Mouse (Mus musculus) lung, embryonic 14.5 days (tissue): ENCODE measurements around the gene Dct. TPM values are rescaled to one million over a fixed set of nuclear protein-coding genes. Genes with fewer than 3 reads are reported as not detected.
A peak's percentile ranks its signal among the peaks of the same experiment; 100 is the strongest.

Experiments used
- ATAC-seq: fragments of 200-750 bp; cut with Nextera tagmentation; 2 replicates; pipeline ENCODE4 v1.8.0; 2017; ENCODE audit warnings: mild to moderate bottlenecking, moderate TSS enrichment, moderate library complexity; ENCODE audit not compliant: insufficient read depth
- DNase-seq: peaks from one replicate; pipeline ENCODE4 v3.0.0-alpha.2; 2015
- H3K27ac ChIP-seq: fragments of 300-500 bp; sonication (generic); 2 replicates; pipeline ENCODE4 v1.5.1; 2014; ENCODE audit warnings: low read depth, mild to moderate bottlenecking, moderate library complexity
- H3K27me3 ChIP-seq: fragments of 300-500 bp; sonication (generic); 2 replicates; pipeline ENCODE4 v1.6.1; 2014; ENCODE audit warnings: low read length, control low read depth; ENCODE audit not compliant: insufficient read depth
- H3K36me3 ChIP-seq: fragments of 300-500 bp; sonication (generic); 2 replicates; pipeline ENCODE4 v1.6.1; 2014; ENCODE audit warnings: control low read depth; ENCODE audit not compliant: insufficient read depth
- H3K4me1 ChIP-seq: fragments of 300-500 bp; sonication (generic); 2 replicates; pipeline ENCODE4 v1.6.1; 2014; ENCODE audit warnings: antibody characterized with exemption, control low read depth; ENCODE audit not compliant: insufficient read depth
- H3K4me2 ChIP-seq: fragments of 300-500 bp; sonication (generic); 2 replicates; pipeline ENCODE4 v1.6.1; 2014; ENCODE audit warnings: mild to moderate bottlenecking
- H3K4me3 ChIP-seq: fragments of 300-500 bp; sonication (generic); 2 replicates; pipeline ENCODE4 v1.5.1; 2014; ENCODE audit warnings: low read depth, low read length
- H3K9ac ChIP-seq: fragments of 300-500 bp; sonication (generic); 2 replicates; pipeline ENCODE4 v1.6.1; 2014
- H3K9me3 ChIP-seq: fragments of 300-500 bp; sonication (generic); 2 replicates; pipeline ENCODE4 v1.6.1; 2016; ENCODE audit warnings: low read depth, low read length, control low read depth
- CTCF ChIP-seq: IDR thresholded peaks from 2 replicates; pipeline ENCODE4 v1.5.1; 2016; ENCODE audit warnings: antibody characterized with exemption, low read depth
- WGBS: fragments of 180-500 bp; shearing (Covaris S2); extraction: QIAGEN DNeasy Blood & Tissue Kit; methylation state at CpG from one replicate; pipeline ENCODE4 v1.1.7; 2014; 5-methylcytosine and 5-hydroxymethylcytosine counted together
- polyA plus RNA-seq: library from polyadenylated mRNA; unstranded; fragments of >200 nt; fragmentation: Nextera tagmentation; extraction: Ambion mirVana; gene quantifications from 2 replicates; pipeline ENCODE4 v1.2.1, GENCODE M21; 2014

The Dct gene
- polyA plus RNA-seq, 1 experiment from 2014 or later, result 1.2 TPM

DNA sequence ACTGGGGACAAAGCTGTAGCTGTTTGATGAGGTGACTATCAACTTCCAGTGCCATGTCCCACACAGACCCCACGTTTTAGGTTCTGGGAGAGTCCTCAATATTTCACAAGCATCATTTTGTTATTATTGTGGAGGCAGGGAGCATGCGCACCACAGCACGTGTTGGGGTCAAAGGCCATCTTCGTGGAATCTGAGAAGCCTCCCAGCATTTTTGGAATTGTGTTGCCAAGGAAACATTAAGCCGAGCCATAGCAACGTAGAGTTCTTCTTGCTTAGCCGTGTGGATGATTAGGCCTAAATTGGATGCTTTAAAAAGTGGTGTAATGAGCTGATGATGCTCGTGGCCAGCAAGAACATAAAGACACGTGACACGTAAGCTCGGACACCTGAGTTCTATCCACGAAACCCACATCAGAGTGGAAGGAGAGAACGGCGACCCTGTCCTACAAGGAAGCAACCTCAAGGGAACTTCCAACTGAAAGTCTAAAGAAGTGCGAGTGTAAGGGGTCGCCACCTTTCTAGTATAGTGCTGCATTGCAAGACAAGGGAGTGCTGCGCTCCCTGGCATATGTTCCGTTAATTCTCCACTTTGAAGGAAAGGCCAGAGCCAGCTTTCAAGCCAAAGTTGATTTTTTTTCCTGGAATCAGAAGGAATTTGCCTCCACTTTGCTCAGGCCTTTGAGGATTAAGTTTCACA, 9.8 kb downstream of the Dct start:
- DNase-seq (no peak), ATAC-seq (no peak)
- Histone ChIP-seq H3K27me3 (no peaks in the 10 kb centered on the region), H3K4me1 (no peaks in the 10 kb centered on the region), H3K27ac (no peak overlapping the region), H3K9ac (no peak overlapping the region), H3K36me3 (no peaks in the 10 kb centered on the region), H3K4me2 (no peak overlapping the region), H3K4me3 (no peak overlapping the region), H3K9me3 (no peaks in the 10 kb centered on the region)
- 79% methylated on average over 18 of the region's 18 CpGs for WGBS
- no peak for TF ChIP-seq CTCF

DNA sequence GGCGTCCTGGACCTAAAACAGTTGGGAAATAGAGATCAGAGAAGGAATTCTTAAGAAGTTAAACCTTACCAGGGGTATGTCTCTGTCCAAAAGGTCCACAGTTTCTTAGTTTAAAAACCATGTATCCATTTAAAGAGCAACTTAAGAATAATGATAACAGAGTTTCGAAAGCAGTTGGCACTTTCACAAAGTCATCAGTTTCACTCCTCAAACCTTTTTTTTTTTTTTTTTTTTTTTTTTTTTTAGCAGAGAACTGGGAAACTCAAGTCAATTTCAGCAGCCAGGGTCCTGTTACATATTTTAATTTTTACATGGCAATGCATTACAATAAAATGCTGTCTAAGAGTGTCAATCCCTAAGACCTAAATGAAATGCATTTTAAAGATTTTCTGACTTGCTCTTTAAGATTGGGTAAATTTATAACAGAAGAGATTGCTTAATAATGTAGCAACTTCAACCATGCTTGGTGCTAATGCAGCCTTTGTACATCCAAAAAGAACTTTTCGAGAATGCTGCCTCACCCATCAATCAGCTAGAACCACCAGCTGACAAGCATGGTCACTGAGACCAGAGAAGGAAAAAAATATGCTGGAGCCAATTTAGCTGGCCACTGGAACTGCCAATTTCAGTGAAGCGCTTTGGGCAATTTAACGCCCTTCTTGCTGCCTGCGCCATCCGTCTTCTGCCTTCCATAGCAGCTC, 11.3 kb downstream of the Dct start:
- no peak for TF ChIP-seq CTCF
- Histone ChIP-seq H3K4me2 (no peak overlapping the region), H3K4me3 (no peak overlapping the region), H3K27me3 (no peaks in the 10 kb centered on the region), H3K27ac (no peak overlapping the region), H3K9ac (no peak overlapping the region), H3K36me3 (no peaks in the 10 kb centered on the region), H3K4me1 (no peaks in the 10 kb centered on the region), H3K9me3 (no peaks in the 10 kb centered on the region)
- 75% methylated on average over 7 of the region's 7 CpGs for WGBS
- ATAC-seq (no peak), DNase-seq (no peak)

DNA sequence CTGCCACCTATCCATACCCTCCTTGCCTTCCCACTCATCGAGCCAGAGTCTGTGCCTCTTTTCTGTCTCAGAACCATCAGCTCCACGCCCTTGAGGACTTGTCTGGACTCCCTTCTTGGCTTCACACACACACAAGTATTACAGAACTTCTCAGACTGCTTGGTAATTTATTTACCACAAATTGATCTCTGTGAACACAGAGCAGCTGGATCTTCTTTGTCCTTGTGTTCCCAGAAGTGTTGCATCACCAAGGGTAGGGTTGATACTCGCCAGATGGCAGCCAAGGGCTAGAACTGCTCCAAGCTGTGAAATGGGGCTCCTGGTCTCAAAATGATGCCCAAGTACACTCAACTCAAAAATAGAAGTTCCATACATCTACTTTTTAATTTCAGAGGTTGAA, 13.0 kb downstream of the Dct start:
- 63% methylated on average over 3 of the region's 3 CpGs for WGBS
- H3K36me3 ChIP-seq, result no peaks in the 10 kb centered on the region
- H3K4me3 ChIP-seq, result no peak overlapping the region
- DNase-seq (peak; percentile 34), ATAC-seq (no peak)
- no peaks in the 10 kb centered on the region for H3K9me3 ChIP-seq
- no peaks in the 10 kb centered on the region for H3K4me1 ChIP-seq
- H3K27ac ChIP-seq, result no peak overlapping the region
- no peak overlapping the region for H3K9ac ChIP-seq
- no peaks in the 10 kb centered on the region for H3K27me3 ChIP-seq
- no peak for TF ChIP-seq CTCF
- H3K4me2 ChIP-seq, result no peak overlapping the region

DNA sequence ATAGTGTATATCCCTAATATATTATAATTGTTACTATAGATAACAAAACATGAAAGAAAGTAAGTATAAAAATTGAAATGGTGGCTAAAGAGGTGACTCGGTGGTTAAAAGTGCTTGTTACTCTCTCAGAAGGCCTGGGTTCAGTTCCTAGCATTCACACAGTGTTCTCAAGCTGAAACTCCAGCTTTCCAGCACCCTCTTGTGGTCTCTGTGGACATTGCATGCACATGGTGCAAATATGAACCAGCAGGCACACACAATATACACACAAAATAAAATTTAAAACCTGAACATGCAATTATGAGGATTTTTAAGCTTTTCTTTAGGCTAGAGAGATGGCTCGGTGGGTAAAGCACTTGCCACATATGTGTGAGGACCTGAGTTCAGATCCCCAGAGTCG, 24.5 kb downstream of the Dct start:
- Histone ChIP-seq H3K4me1 (no peaks in the 10 kb centered on the region), H3K27me3 (no peaks in the 10 kb centered on the region), H3K36me3 (no peaks in the 10 kb centered on the region), H3K4me3 (no peak overlapping the region), H3K4me2 (no peak overlapping the region), H3K27ac (no peak overlapping the region), H3K9me3 (peaks cover 23% of the 10 kb centered on the region; the same call in 1 of the 2 replicates), H3K9ac (no peak overlapping the region)
- TF ChIP-seq CTCF, result peak; percentile 33
- ATAC-seq (no peak), DNase-seq (peak; percentile 23)
- 90% methylated on average over 3 of the region's 3 CpGs for WGBS

DNA sequence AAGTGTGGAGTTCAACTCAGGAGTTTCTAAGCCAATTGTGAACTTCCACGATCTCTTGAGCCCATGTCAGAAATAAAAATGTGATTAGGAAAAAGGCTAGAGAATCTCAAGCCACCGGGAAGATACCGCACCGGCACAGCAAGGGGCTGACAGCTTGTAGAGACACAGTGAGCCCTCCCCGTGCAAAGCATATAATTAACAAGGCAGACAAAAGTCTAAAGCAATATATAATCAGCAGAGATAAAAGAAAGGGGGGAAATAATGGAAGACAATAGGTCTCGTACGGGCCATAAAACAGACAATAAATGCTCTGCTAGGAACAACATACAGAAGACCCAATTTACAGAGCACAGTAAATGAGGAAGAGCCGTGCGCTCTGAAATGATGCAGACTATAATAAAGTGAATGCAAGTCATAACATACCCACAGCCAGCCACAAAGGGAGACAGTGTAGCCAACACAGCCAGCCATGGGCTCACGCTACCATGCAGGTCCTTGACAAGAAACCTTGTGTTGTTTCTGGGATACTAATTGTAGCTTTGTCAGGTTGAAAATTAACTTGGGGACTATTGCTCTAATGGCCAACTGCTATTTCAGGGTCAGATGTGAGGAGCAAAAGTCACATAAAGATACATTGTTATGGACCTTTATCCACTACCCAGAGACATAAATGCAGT, 30.0 kb downstream of the Dct start:
- Histone ChIP-seq H3K4me2 (no peak overlapping the region), H3K36me3 (no peaks in the 10 kb centered on the region), H3K27me3 (no peaks in the 10 kb centered on the region), H3K4me3 (no peak overlapping the region), H3K4me1 (no peaks in the 10 kb centered on the region), H3K9ac (no peak overlapping the region), H3K27ac (no peak overlapping the region), H3K9me3 (no peaks in the 10 kb centered on the region)
- no peak for DNase-seq
- 82% methylated on average over 10 of the region's 10 CpGs for WGBS
- TF ChIP-seq CTCF, result no peak
- no peak for ATAC-seq

DNA sequence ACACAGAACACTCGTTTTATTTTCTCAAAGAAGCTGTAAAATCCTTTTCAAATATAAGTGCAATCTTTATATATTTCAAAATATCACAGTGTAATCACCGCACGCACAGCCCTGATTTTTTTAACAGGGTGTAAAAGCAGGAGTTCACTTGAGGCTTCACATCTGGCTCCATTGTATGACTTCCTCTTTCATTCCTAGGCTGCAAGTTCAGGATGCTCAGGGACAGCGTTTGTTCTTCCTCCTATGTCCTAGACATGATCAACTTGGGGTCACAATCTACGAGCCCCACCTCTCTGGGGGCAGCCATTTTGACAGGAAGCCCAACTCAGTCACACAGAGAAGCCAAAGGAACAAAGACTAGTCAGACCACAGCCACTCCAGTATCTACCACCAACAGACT, 32.7 kb downstream of the Dct start:
- no peak overlapping the region for H3K27ac ChIP-seq
- 63% methylated on average over 5 of the region's 5 CpGs for WGBS
- DNase-seq (no peak), ATAC-seq (no peak)
- no peak for TF ChIP-seq CTCF
- no peak overlapping the region for H3K9ac ChIP-seq
- no peaks in the 10 kb centered on the region for H3K36me3 ChIP-seq
- no peaks in the 10 kb centered on the region for H3K9me3 ChIP-seq
- H3K27me3 ChIP-seq, result no peaks in the 10 kb centered on the region
- no peak overlapping the region for H3K4me3 ChIP-seq
- H3K4me2 ChIP-seq, result no peak overlapping the region
- no peaks in the 10 kb centered on the region for H3K4me1 ChIP-seq

DNA sequence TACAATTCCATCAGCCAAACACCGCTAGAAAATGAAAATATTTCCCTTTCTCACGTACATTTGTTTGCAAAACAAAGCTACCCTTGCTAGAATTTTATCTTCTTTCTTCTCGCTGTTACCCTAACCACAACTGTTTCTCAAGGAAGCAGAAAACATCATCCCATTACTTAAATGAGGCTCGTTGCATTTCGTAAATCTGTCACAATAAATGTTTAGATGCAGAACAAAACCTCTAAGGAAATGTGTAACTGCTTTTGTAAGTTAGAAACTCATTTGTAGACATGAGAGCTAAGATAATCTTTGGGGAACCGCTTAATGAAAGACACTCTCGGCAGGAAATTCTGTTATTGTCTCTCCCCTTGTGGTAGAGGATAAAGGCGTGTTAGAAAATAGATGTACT, 38.8 kb downstream of the Dct start:
- no peak for ATAC-seq
- no peak overlapping the region for H3K9ac ChIP-seq
- H3K4me3 ChIP-seq, result no peak overlapping the region
- H3K27ac ChIP-seq, result no peak overlapping the region
- no peaks in the 10 kb centered on the region for H3K4me1 ChIP-seq
- no peaks in the 10 kb centered on the region for H3K36me3 ChIP-seq
- H3K4me2 ChIP-seq, result no peak overlapping the region
- no peaks in the 10 kb centered on the region for H3K9me3 ChIP-seq
- 70% methylated on average over 8 of the region's 8 CpGs for WGBS
- no peak for TF ChIP-seq CTCF
- no peaks in the 10 kb centered on the region for H3K27me3 ChIP-seq
- no peak for DNase-seq
